Mouse (Mus musculus): ENCODE measurements around the gene Ccdc85c.

DNA sequence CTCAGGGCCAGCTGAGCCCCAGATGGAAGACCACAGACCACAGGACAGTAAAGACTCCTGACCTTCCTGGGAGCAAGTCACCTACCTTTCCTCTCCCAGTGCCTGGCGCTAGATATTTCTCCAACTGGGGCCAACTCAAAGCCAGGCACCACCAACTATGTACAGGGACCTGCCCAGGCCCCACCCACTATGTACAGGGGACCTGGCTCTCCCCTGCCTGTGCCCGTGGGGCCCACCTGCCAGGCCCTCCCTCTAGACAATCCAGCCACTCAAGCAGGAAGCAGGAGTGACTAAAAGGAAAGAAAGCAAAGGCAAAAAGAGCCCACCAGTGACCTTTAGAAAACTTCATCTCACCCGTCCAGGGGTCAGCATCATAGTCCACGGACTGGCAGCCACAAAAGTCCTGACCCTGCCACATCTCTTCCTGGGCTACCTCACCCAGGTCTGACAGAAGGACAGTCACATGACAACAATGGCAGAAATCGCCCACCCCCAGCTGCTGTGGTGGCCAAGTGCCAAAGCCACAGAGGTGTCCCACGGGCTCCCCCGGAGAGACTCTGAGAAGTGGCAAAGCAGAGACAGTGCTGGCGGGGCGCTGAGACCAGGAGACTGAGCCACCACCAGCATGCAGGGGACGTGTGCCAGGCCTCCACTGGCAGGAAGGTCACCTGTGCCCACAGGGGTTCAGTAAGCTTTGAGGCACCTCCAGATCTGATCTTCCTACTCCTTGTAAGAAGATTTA is 28.3 kb downstream of the Ccdc85c start:
- no peak for TF ChIP-seq E2F4 (IDR thresholded peaks at IDR 0.05; ENCODE audit: insufficient read depth)
- no peak for TF ChIP-seq CEBPB (IDR thresholded peaks at IDR 0.05; ENCODE audit: insufficient read depth, poor library complexity, severe bottlenecking)
- TF ChIP-seq USF1 (IDR thresholded peaks at IDR 0.05; ENCODE audit: low read depth), result no peak
- TF ChIP-seq POLR2A (IDR thresholded peaks at IDR 0.05; ENCODE audit: insufficient read length, low read depth), result no peak
- no peak for TF ChIP-seq REST (IDR thresholded peaks at IDR 0.05; ENCODE audit: insufficient read depth, insufficient read length)
- no peak for TF ChIP-seq MYOG (IDR thresholded peaks at IDR 0.05; ENCODE audit: control insufficient read depth in 1 of 3, insufficient read depth in 1 of 3, insufficient read length in 2 of 3, low read depth in 2 of 3)
- TF ChIP-seq MYOD1 (IDR thresholded peaks at IDR 0.05; ENCODE audit: control insufficient read depth in 1 of 3, insufficient read length in 2 of 3, low read depth in 2 of 3), result no peak

All from myocyte (in vitro differentiated cells).